Mouse (Mus musculus) hindbrain, postnatal 0 days (tissue): ENCODE results near the gene Moap1. TPM values are rescaled to one million over a fixed set of nuclear protein-coding genes. Genes with fewer than 3 reads are reported as not detected.
A peak's percentile ranks its signal among the peaks of the same experiment; 100 is the strongest.

Experiments
- ATAC-seq: fragments of 200-750 bp; cut with Nextera tagmentation; 2 replicates; pipeline ENCODE4 v1.8.0; 2017; ENCODE audit warnings: mild to moderate bottlenecking, moderate TSS enrichment, moderate library complexity
- DNase-seq: peaks from one replicate; pipeline ENCODE4 v3.0.0-alpha.2; 2015; ENCODE audit warnings: low spot score
- H3K27ac ChIP-seq: fragments of 300-500 bp; sonication (generic); 2 replicates; pipeline ENCODE4 v1.5.1; 2014; ENCODE audit warnings: mild to moderate bottlenecking
- H3K27me3 ChIP-seq: fragments of 300-500 bp; sonication (generic); 2 replicates; pipeline ENCODE4 v1.6.1; 2014; ENCODE audit warnings: low read length, mixed read lengths; ENCODE audit not compliant: insufficient read depth
- H3K36me3 ChIP-seq: fragments of 300-500 bp; sonication (generic); 2 replicates; pipeline ENCODE4 v1.6.1; 2014; ENCODE audit warnings: low read length, mixed read lengths; ENCODE audit not compliant: insufficient read depth
- H3K4me1 ChIP-seq: fragments of 300-500 bp; sonication (generic); 2 replicates; pipeline ENCODE4 v1.6.1; 2014; ENCODE audit warnings: antibody characterized with exemption, low read length, mixed read lengths; ENCODE audit not compliant: insufficient read depth
- H3K4me2 ChIP-seq: fragments of 300-500 bp; sonication (generic); 2 replicates; pipeline ENCODE4 v1.6.1; 2014; ENCODE audit warnings: low read depth, mild to moderate bottlenecking, low read length, moderate library complexity, mixed read lengths
- H3K4me3 ChIP-seq: fragments of 300-500 bp; sonication (generic); 2 replicates; pipeline ENCODE4 v1.5.1; 2014; ENCODE audit warnings: low read length
- H3K9ac ChIP-seq: fragments of 300-500 bp; sonication (generic); replicated peaks from 2 replicates; pipeline ENCODE4 v1.6.1; 2014; ENCODE audit warnings: mild to moderate bottlenecking, low read length, moderate library complexity, mixed read lengths
- H3K9me3 ChIP-seq: fragments of 300-500 bp; sonication (generic); 2 replicates; pipeline ENCODE4 v1.6.1; 2016; ENCODE audit warnings: low read length, mixed read lengths
- CTCF ChIP-seq: IDR thresholded peaks from 2 replicates; pipeline ENCODE4 v1.5.1; 2016; ENCODE audit warnings: antibody characterized with exemption, control low read depth, low read depth
- WGBS: fragments of 180-500 bp; shearing (Covaris S2); extraction: QIAGEN DNeasy Blood & Tissue Kit; methylation state at CpG from one replicate; pipeline ENCODE4 v1.1.7; 2014; 5-methylcytosine and 5-hydroxymethylcytosine counted together
- polyA plus RNA-seq: library from polyadenylated mRNA; unstranded; fragments of >200 nt; fragmentation: Nextera tagmentation; extraction: Ambion mirVana; gene quantifications from 2 replicates; pipeline ENCODE4 v1.2.1, GENCODE M21; 2015
- total RNA-seq: library from RNA; depleted of rRNA; stranded (reverse); fragments of >200 nt; gene quantifications from 2 replicates; pipeline ENCODE4 v1.2.3, GENCODE M21; 2014

Moap1 gene
- total and polyA plus RNA-seq, 2 experiments from 2014 or later: 13.9 to 64.9 TPM

DNA sequence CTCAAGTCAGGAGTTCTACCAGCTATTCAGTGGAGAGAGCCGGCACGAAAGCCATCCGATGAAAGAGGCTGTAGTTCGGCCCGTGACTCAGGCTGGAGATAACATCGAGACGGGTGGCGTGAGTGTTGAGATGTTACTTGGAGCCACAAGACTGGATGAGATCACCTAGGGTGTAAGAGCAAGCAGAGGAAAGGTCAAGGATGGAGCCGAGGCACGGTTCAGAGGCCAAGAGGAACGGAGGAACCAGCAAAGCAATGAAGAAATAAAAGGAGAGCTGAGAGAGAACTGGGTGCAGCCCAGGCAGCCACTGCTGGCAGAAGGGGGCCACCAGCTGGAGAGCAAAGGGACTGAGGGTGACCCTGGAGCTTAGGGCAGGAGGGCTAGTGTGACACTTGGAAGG is 35.2 kb downstream of the Moap1 start:
- Histone ChIP-seq H3K4me1 (no peaks in the 10 kb centered on the region), H3K27me3 (no peaks in the 10 kb centered on the region), H3K27ac (no peak overlapping the region), H3K36me3 (no peaks in the 10 kb centered on the region), H3K9me3 (no peaks in the 10 kb centered on the region), H3K9ac (no peak overlapping the region), H3K4me2 (no peak overlapping the region), H3K4me3 (no peak overlapping the region)
- DNase-seq (no peak), ATAC-seq (no peak)
- peak; percentile 52 for TF ChIP-seq CTCF
- WGBS: 61% methylated on average over 11 of the region's 11 CpGs

- ATAC-seq: no peak
- Histone ChIP-seq H3K4me3 (no peak overlapping the region), H3K27me3 (no peaks in the 10 kb centered on the region), H3K27ac (no peak overlapping the region), H3K36me3 (no peaks in the 10 kb centered on the region), H3K9me3 (no peaks in the 10 kb centered on the region), H3K4me2 (no peak overlapping the region), H3K4me1 (peaks cover 5% of the 10 kb centered on the region; the same call in 1 of the 2 replicates), H3K9ac (no peak overlapping the region)
- WGBS: 94% methylated on average over 10 of the region's 10 CpGs
- DNase-seq: no peak
- no peak for TF ChIP-seq CTCF
Measured at GRCm38 (mm10) chr12:102706833-102707463, 36.5 kb downstream of the Moap1 start.

DNA sequence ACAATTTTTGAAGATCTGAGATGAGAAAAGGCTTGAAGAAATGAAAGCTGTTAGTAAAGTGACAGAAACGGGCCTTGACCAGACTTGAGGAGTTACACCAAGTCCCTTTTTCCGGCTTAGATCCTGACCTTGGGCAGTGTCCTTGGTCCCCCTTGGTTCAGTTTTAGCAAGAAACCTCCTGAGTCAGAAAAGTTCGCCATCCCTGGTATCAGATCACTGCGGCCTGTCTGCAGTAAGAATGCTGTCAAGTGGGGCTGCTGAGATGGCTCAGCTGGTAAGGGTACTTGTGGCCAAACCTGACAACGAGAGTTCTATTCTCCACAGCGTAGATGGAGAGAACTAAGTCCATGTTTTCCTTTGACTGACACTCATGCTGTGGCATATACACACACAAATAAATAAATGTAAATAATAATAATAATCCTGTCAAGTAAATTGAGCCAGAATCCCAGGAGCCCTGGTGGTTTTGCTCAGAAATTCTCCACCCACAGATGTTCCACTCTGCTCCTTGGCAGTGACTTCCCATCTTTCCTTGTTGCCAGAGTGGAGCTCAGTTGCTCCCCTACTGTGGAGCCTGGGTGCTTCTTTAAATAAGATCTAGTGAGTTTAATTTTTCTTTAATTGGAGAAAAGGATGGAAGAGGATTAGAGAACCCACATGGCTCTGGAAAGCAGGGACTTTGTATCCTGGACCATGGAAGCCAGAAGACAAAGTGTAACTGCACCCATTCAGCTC is 37.4 kb downstream of the Moap1 start:
- Histone ChIP-seq H3K27ac (no peak overlapping the region), H3K9ac (no peak overlapping the region)

GRCm38 (mm10) chr12:102705216-102705871 is 38.1 kb downstream of the Moap1 start:
- Histone ChIP-seq H3K9ac (peak overlapping the region; percentile 80), H3K4me3 (peak overlapping the region; percentile 71), H3K4me2 (peak overlapping the region; percentile 69), H3K27me3 (no peaks in the 10 kb centered on the region), H3K36me3 (no peaks in the 10 kb centered on the region), H3K27ac (peak overlapping the region; percentile 95), H3K9me3 (no peaks in the 10 kb centered on the region), H3K4me1 (peaks cover 8% of the 10 kb centered on the region; the same call in 1 of the 2 replicates)
- peak; percentile 88 for TF ChIP-seq CTCF
- DNase-seq (peak; percentile 94), ATAC-seq (peak; percentile 88)
- 2% methylated on average over 23 of the region's 45 CpGs for WGBS

More for the DNA sequence above, 37.4 kb downstream of the Moap1 start:
- DNase-seq (no peak), ATAC-seq (no peak)
- Histone ChIP-seq H3K27me3 (no peaks in the 10 kb centered on the region), H3K9me3 (no peaks in the 10 kb centered on the region), H3K4me2 (peak overlapping the region; percentile 69; the same call in 1 of the 2 replicates), H3K4me1 (peaks cover 8% of the 10 kb centered on the region; the same call in 1 of the 2 replicates), H3K4me3 (no peak overlapping the region; the same call in 1 of the 2 replicates), H3K36me3 (no peaks in the 10 kb centered on the region)
- TF ChIP-seq CTCF: no peak
- 66% methylated on average over 6 of the region's 6 CpGs for WGBS

- Histone ChIP-seq H3K36me3 (no peaks in the 10 kb centered on the region), H3K4me3 (peak within 1 kb of the TSS; percentile 71), H3K9ac (peak within 1 kb of the TSS; percentile 80), H3K4me1 (peaks cover 8% of the 10 kb centered on the region), H3K4me2 (peak within 1 kb of the TSS; percentile 69), H3K9me3 (no peaks in the 10 kb centered on the region), H3K27ac (peak within 1 kb of the TSS; percentile 95), H3K27me3 (no peaks in the 10 kb centered on the region)
- DNase-seq: peak; percentile 82
- ATAC-seq: peak; percentile 88
- TF ChIP-seq CTCF: no peak
- WGBS: under 1% methylated on average over 43 of the region's 105 CpGs
Measured at GRCm38 (mm10) chr12:102704457-102705198, 38.8 kb downstream of the Moap1 start, which contains the start of gene Itpk1. TSS of gene Itpk1 (minus strand) at chr12:102704930.

GRCm38 (mm10) chr12:102703921-102704408 is 39.5 kb downstream of the Moap1 start:
- 6% methylated on average over 17 of the region's 17 CpGs for WGBS

More at GRCm38 (mm10) chr12:102703921-102704408, 39.5 kb downstream of the Moap1 start:
- Histone ChIP-seq H3K4me1 (peaks cover 12% of the 10 kb centered on the region), H3K36me3 (no peaks in the 10 kb centered on the region), H3K9me3 (no peaks in the 10 kb centered on the region), H3K27me3 (no peaks in the 10 kb centered on the region), H3K9ac (peak overlapping the region; percentile 80), H3K27ac (peak overlapping the region; percentile 95; the same call in 1 of the 2 replicates), H3K4me3 (peak overlapping the region; percentile 71), H3K4me2 (peak overlapping the region; percentile 69)
- DNase-seq (peak; percentile 46), ATAC-seq (peak; percentile 4; the same call in 1 of the 2 replicates)
- no peak for TF ChIP-seq CTCF
